Mouse (Mus musculus): ENCODE results near the gene Smc3. TPM values are rescaled to one million over a fixed set of nuclear protein-coding genes. Genes with fewer than 3 reads are reported as not detected.

Smc3 gene
- polyA plus RNA-seq, 1 experiment: 32.2 TPM

DNA sequence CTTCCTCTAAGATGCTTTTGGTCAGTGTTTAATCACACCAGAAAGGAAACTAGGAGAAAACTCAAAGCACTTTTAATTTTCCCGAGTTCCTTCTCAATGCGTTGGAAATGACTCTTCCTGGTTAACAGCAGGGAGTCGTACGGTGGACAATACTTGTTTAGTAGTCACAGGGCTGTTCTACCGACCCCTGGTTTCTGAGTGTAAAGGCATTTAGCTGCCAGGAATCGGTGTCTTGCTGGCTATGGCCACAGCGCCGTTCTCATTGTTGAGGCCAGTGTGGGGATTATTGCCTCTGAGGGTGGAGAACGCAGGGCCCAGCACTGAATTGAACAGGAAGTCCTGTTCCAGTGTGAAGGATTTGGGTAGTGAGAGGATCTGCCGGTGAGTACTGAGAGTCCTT is 90.6 kb downstream of the Smc3 start:
- H3K27ac ChIP-seq (ENCODE audit: insufficient read depth, low read length): no peak overlapping the region
- WGBS: 36% methylated on average over 10 of the region's 10 CpGs
- no peak overlapping the region for H3K4me3 ChIP-seq (replicated peaks; ENCODE audit: insufficient read depth, low read depth, low read length)
- TF ChIP-seq CTCF (IDR thresholded peaks at IDR 0.05; ENCODE audit: borderline replicate concordance, insufficient read depth, low read depth, low read length): no peak
- TF ChIP-seq POLR2A (IDR thresholded peaks at IDR 0.05; ENCODE audit: borderline replicate concordance, insufficient read depth, low read length): no peak
- no peaks in the 10 kb centered on the region for H3K27me3 ChIP-seq (ENCODE audit: control insufficient read depth, insufficient read depth, low read length)
- DNase-seq: no peak
- no peaks in the 10 kb centered on the region for H3K4me1 ChIP-seq (ENCODE audit: control insufficient read depth, insufficient read depth, low read length)

- TF ChIP-seq POLR2A (IDR thresholded peaks at IDR 0.05; ENCODE audit: borderline replicate concordance, insufficient read depth, low read length) (no peak), CTCF (IDR thresholded peaks at IDR 0.05; ENCODE audit: borderline replicate concordance, insufficient read depth, low read depth, low read length) (no peak)
- Histone ChIP-seq H3K4me1 (ENCODE audit: control insufficient read depth, insufficient read depth, low read length) (peaks cover 5% of the 10 kb centered on the region), H3K27ac (ENCODE audit: insufficient read depth, low read length) (no peak overlapping the region), H3K4me3 (replicated peaks; ENCODE audit: insufficient read depth, low read depth, low read length) (no peak overlapping the region), H3K27me3 (ENCODE audit: control insufficient read depth, insufficient read depth, low read length) (no peaks in the 10 kb centered on the region)
- WGBS: 15% methylated on average over 1 of the region's 1 CpGs
- DNase-seq: no peak
Observed at GRCm38 (mm10) chr19:53694020-53694419, 93.8 kb downstream of the Smc3 start.

Other genes with a start within 250 kb of the Smc3 start
- not detected in 2 replicates for gene Gm10197, start 228.6 kb upstream of the Smc3 start, polyA plus RNA-seq (2012; rRNA removed)
- gene Smndc1, start 209.8 kb upstream of the Smc3 start, polyA plus RNA-seq (2012; rRNA removed): 24.6 and 26.1 TPM in 2 replicates
- 80.4 and 87.9 TPM in 2 replicates for gene Dusp5, start 71.3 kb upstream of the Smc3 start, polyA plus RNA-seq (2012; rRNA removed)
- gene Nutf2-ps1, start 11.3 kb upstream of the Smc3 start, polyA plus RNA-seq (2012; rRNA removed): 17.0 and 17.3 TPM in 2 replicates
- 2.5 and 3.1 TPM in 2 replicates for gene Rbm20, start 76.9 kb downstream of the Smc3 start, polyA plus RNA-seq (2012; rRNA removed)

Measured in cerebellum, adult 2 months (tissue).